Mouse (Mus musculus): ENCODE results near the gene Olfr1458.

Olfr1458 gene

GRCm38 (mm10) chr19:13106675-13107074 lies at the start of gene Olfr1458:
Olfr1458 (minus strand) TSS chr19:13106775.
- DNase-seq (ENCODE audit: low spot score in 2 of 2), result no peak

GRCm38 (mm10) chr19:13149449-13149848 lies 42.9 kb upstream of the Olfr1458 start, which contains the start of gene Olfr1459:
Olfr1459 (minus strand) TSS chr19:13149549.
- DNase-seq (ENCODE audit: low spot score in 2 of 2), result no peak

- no peak for DNase-seq (ENCODE audit: low spot score in 2 of 2)
Observed at GRCm38 (mm10) chr19:13097791-13098190, 8.8 kb downstream of the Olfr1458 start, which contains the start of gene Olfr1457. Olfr1457 (minus strand) TSS chr19:13097891.

- no peak for DNase-seq (ENCODE audit: low spot score in 2 of 2)
Observed at GRCm38 (mm10) chr19:13093908-13094307, 12.7 kb downstream of the Olfr1458 start.

GRCm38 (mm10) chr19:13060310-13060709 lies 46.3 kb downstream of the Olfr1458 start, which contains the start of gene Olfr1454:
Olfr1454 (plus strand) TSS chr19:13060610.
- no peak for DNase-seq (ENCODE audit: low spot score in 2 of 2)
